Mouse (Mus musculus) bone marrow macrophage, adult 2 months (primary cell): Measurements from ENCODE around the gene Frmd8.

ENCODE experiments used
- CTCF ChIP-seq: IDR thresholded peaks from 2 replicates; pipeline ENCODE4 v1.5.1; 2012; ENCODE audit warnings: low read depth, mild to moderate bottlenecking, low read length, moderate library complexity
- POLR2A ChIP-seq: IDR thresholded peaks from 2 replicates; pipeline ENCODE4 v1.6.1; 2012; ENCODE audit warnings: mild to moderate bottlenecking, low read depth, low read length, borderline replicate concordance

- TF ChIP-seq CTCF (no peak), POLR2A (no peak)
These were observed 10.8 kb upstream of the Frmd8 start for GRCm38 (mm10) chr19:5885838-5886237.
